Mouse (Mus musculus): Measurements from ENCODE around the gene Ehd4. TPM values are rescaled to one million over a fixed set of nuclear protein-coding genes. Genes with fewer than 3 reads are reported as not detected.
A peak's percentile ranks its signal among the peaks of the same experiment; 100 is the strongest.

Ehd4 gene
- 1 to 10 TPM; 7.5 to 8.3 TPM for total RNA-seq (2021)
- long read RNA-seq, transcript Ehd4-201 (6 exons, 3,730 nt), result major isoform, 5 of 6 reads
- long read RNA-seq, partial matches to known transcripts, result 0 of 6 reads
- long read RNA-seq, other reads (novel, unspliced or antisense), result 1 of 6 reads

DNA sequence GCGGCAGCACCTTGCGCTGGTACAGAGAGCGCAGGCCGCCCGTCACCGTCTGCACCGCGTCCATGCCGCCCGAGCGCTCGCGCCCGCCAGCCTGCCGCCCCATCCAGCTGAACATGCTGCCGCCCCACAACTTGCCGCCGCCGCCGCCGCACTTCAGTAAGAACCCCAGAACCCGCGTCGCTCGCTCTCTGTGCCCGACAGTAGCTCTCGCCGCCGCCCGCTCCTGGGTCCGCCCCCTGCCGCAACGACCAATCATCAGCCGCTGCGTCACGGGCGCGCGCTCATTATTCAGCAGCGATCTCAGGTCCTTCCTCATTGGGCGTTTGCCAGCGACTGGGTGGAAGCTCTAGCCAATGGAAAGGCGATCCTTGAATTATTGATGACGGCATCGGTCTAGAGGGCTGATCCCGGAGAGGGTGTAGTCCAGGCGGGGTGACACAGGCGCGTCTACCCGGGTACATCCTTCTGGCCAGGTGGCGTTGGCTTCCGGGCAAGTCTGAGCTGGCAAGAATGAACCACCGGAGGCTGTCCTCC lies at the start of gene Ehd4:
Ehd4 (minus strand) TSS at position 246 of the 534 bp plus-strand sequence.
- peak; percentile 96 to 98 for DNase-seq (ENCODE audit: low spot score in 2 of 2)

DNA sequence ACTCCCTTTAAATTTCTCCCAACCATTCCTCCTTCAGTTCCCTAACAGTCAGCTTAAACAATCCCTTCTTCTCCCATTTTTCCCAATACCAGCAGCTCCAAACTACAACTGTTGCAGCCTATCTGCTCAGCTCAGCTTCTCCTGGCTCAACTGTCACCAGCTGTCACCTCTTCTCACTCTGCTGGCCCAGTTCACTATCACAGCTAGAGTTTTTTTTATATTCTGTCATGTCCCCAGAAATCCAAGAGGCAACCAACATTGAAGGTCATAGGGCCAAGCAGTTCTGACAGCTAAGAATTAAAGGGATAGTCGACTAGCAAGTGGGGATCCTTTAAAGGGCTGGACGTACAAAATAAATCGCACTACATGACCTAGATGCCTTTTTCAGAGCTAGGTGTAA lies 49.3 kb upstream of the Ehd4 start:
- no peak for DNase-seq (ENCODE audit: low spot score in 2 of 2)

DNA sequence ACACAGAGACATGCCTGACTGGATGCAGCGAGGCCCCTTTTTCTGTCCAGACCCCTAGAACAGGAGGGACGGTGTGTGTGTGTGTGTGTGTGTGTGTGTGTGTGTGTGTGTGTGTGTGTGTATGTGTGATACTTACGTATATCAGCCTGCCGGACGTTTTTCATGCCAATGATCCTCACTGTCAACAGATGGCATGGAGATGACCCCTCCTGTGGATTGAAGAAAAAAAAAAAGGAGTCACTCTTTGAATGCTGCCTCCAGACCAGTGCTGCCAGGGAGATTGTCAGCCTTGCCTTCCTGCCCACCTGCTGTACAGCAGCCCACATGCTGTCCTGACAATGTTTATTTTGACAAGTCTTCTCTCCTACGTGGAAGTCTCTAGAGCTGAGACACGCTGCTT lies 45.7 kb upstream of the Ehd4 start:
- DNase-seq (ENCODE audit: low spot score in 2 of 2), result no peak

DNA sequence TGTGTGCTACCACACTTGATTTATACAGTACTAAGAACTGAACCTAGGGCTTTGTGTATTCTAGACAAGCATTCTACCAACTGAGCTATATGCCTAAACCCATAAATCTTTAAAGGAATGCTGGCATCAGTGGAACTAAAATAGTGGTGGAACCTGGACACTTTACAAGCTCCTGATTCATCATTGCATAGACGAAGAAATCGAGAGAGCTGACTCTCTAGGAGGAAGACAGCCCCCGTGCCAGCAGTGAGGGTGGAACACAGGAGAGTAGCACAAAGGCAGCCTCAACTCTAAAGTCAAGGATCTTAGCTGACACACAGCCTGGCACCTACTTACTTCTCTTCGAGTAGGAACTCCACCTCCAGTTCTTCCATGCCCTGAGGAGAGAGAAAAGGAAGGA lies 33.8 kb upstream of the Ehd4 start:
- DNase-seq (ENCODE audit: low spot score in 2 of 2), result no peak

DNA sequence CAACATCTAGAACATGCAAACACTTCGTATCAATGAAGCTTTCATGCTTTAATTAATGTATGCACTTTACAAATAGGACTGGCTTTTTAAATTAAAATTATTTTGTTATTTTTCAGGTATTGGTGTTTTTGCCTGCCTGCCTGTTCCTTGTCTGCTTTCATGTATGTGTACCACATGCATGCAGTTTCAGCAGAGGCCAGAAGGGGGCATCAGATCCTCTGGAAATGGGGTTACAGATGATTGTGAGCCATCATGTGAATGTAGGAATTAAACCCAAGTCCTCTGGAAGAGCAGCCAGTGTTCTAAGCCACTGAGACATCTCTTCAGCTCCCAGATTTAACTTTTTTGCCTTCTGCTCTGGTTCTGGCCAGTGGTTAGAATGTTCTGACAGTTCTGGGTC lies 33.2 kb upstream of the Ehd4 start:
- no peak for DNase-seq (ENCODE audit: low spot score in 2 of 2)

DNA sequence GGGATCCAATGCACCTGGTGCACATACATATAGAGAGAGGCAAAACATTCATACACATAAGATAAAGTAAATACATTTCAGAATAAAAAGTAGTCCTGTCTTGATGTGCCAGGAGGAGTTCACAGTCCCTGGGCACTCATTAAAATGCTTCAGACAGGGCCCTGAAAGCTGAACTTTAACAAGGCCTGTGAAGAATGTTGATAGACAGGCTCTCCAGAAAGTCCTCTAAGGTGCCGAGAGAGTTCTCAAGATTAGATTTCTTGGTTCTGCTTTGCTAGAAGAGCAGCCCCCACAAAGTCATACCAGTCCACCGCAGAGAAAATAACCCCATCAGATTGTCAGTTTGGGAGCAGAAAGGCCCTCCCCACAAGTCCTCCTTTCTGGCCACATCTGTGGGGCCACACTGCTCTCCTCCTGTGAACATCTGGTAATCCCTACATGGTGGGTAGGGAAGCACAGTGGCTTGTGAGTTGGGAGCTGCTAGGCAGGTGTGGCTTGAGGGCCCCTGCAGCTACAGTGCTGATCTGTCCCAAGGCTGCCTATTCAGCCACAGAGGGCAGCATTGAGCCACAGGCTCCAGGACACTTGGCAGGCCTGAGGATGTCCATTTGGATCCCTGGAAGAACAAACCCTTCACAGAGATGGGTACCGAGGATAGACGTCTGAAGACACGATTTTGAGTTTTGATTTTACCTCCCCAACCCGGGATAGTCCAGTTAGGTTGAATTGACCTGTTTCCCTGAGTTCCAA lies 31.3 kb upstream of the Ehd4 start:
- DNase-seq (ENCODE audit: low spot score in 2 of 2), result no peak

DNA sequence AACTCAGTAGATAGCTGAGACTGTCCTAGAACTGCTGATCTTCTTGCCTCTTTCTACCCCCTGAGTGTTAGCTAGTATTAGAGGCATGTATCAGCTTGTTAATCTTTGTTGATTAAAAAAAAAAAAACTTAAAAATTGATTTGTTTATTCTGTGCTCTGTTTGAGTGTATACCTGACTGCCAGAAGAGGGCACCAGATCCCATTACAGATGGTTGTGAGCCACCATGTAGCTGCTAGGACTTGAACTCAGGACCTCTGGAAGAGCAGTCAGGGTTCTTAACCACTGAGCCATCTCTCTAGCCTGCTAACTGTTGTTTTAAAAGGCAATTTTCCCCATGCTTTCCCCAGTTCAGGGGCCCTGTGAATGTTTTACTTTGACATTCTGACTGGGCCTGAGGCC lies 24.5 kb upstream of the Ehd4 start:
- no peak for DNase-seq (ENCODE audit: low spot score in 2 of 2)

DNA sequence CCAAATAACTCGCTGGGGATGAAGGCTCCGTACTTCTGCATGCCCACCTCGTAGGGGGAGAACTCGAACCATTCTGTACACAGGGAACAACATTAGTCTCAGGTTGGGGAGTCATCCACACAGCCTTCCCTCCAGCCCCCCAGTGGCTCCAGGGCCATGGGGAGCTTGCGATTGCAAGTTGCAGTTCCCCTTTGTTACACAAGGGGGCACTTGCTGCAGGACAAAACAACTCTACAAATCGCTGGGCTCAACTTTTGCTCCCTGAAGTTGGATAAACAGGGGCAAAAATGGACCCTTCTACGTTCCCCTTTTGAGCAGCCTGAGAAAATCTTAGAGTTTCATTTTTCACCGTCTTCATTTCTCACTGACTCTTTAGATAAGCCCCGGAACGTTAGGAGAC lies 19.3 kb upstream of the Ehd4 start:
- peak; percentile 69 to 70 for DNase-seq (ENCODE audit: low spot score in 2 of 2)

DNA sequence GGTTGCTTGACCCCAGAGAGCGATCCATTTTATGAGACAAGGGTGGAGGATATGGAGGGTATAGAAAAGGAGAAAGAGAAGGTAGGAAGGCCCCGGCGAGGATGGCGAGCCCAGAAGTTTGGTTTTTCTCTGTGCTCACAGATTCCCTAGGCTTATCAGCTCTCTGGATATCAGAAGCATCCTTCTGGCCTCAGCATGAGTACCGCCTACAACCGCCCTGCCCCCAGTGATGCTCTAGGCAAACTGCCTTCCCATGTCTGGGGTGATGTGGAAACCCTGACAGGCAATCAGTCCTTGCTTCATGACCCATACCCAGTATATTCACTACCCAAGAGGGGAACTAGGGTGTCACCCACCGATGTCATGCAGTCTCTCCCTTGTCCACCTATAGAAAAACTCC lies 17.0 kb upstream of the Ehd4 start:
- no peak for DNase-seq (ENCODE audit: low spot score in 2 of 2)

DNA sequence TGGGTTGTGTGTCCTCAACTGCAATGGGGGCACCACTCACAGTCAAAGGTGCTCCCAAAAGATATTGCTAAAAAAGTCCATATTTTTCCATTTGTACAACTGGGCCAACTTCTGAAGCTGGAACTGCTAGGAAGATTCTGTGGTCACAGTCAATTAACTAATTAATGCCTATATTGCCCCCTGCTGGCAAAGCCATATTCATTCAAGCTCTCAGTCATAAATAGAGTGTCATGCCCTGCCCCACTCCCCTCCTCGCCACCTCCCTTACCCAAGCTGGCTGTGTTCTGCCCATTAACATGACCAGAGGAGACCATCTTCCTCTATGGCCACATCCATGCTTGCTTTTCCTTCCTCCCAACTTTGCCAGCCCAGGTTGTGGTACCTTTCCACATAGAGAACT lies 16.3 kb upstream of the Ehd4 start:
- DNase-seq (ENCODE audit: low spot score in 2 of 2), result peak; percentile 25 to 34

DNA sequence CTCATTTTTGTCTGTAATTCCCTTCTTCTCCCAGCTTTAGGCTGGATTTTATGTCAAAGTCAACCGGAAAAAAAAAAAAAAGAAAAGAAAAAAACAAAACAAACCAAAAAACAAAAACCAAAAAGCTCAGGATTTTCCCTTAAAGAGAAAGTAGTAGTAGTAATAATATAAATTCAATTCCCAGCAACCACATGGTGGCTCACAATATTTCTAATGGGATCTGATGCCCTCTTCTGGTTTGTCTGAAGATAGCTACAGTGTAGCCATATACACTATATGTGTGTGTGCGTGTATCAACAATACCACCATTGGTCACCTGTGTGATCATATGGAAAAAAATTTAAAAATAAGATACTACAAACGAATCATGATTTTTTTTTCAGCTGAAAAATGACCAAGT lies 15.0 kb upstream of the Ehd4 start:
- no peak for DNase-seq (ENCODE audit: low spot score in 2 of 2)

DNA sequence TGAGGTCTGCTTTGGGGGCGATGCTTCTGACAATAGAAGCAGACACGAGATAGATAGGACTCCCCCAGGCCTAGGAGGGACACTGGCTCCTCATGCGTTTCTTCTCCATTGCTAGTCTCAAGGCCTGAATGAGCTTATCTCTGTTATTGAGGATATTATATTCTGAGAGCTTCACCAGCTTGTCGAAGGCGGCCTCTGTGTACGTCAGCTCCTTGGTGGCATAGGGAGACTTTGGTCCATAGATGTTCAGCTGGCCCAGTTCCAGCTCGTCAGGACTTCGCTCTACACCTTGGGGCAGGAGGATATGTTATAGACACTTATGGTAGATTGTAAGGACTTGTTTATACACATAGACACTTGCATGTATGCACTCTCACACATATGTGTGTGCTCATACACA lies 13.4 kb upstream of the Ehd4 start:
- DNase-seq (ENCODE audit: low spot score in 2 of 2), result no peak

DNA sequence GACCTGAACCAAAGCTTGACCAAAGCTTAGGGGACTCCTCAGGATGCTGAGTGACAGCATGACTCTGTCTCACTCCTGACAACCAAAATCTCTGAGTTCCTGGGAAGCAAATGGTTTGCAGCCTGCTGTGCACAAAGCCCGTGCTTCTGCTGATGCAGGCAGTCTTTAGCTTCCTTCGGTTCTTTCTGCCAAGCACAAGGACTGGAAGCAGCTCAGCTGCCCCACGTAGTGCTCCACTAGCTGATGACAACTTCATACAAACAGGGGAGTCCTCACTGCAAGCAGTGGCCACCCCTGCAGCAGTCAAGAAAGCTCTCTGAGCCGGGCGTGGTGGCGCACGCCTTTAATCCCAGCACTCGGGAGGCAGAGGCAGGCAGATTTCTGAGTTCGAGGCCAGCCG lies 11.1 kb upstream of the Ehd4 start:
- no peak for DNase-seq (ENCODE audit: low spot score in 2 of 2)

DNA sequence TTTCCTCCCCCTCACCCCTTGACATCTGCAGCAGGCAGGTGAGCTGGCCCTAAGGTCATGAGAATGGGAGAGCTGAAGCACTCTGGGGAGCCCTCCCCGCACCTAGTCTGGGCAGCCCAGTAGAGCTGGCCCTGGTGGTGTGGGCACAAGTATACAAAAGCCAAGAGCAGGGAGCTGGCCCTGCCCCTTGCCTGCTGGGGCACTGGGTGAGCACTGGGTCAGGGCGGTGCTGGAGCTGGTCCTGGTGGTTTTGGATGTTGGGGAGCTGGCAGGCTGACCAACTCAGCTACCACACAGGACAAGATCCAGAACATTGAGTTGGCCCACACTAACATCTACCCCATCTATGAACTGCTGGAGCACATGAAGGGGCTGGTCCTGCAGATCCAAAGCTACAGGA lies 5.0 kb upstream of the Ehd4 start:
- no peak for DNase-seq (ENCODE audit: low spot score in 2 of 2)

DNA sequence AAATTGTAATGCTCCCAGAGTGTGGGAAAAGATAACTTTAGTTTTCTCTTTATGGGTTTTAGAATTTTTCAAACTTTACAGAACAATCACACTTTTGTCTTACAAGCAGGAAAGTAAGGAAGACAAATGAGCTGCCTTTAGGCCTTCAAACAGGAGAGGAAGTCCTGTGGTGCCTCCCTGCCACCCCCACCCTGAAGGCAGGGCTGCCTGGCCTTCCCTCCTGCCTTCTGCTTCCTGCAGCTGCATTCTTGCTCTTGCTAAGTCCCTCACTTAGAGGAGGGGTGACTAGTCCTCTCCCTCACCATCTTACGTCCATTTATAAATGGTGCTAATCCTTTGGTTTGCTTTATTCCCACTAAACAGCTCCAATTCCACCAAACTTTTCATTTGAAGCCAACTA lies 4.4 kb upstream of the Ehd4 start:
- no peak for DNase-seq (ENCODE audit: low spot score in 2 of 2)

DNA sequence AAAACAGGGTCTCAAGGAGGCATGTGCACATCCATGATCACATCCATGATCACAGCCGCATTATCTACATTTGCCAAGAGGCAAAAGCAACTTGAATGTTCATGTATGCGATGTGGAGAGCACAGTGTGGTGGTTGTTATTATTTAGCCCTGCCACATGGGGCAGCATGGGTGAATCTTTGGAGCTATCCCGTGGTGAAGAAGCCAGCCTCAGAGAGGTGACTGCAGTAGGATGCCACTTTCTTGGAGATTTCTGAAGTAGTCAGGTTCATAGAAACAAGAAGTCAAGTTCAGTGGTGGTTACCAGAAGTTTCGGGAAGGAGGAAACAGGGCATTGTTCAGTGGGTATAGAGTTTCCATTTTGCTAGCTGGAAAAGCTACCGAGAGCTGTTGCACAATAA lies 3.6 kb upstream of the Ehd4 start:
- no peak for DNase-seq (ENCODE audit: low spot score in 2 of 2)

DNA sequence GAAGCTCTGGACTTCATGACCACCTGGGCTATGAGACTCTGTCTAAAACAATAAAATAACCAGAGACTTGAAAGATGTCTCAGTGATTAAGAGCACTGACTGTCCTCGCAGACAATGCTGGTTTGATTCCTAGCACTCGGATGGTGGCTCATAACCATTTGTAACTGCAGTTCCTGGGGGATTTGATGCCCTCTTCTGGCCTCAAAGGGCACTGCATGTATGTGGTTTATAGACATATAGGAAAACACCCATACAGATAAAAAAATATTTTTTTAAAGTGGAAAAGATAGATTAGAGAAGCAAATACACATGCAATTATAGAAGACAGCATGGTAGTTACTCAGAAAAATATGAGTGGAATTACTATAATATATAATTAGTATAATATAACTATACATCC lies 3.2 kb upstream of the Ehd4 start:
- no peak for DNase-seq (ENCODE audit: low spot score in 2 of 2)

DNA sequence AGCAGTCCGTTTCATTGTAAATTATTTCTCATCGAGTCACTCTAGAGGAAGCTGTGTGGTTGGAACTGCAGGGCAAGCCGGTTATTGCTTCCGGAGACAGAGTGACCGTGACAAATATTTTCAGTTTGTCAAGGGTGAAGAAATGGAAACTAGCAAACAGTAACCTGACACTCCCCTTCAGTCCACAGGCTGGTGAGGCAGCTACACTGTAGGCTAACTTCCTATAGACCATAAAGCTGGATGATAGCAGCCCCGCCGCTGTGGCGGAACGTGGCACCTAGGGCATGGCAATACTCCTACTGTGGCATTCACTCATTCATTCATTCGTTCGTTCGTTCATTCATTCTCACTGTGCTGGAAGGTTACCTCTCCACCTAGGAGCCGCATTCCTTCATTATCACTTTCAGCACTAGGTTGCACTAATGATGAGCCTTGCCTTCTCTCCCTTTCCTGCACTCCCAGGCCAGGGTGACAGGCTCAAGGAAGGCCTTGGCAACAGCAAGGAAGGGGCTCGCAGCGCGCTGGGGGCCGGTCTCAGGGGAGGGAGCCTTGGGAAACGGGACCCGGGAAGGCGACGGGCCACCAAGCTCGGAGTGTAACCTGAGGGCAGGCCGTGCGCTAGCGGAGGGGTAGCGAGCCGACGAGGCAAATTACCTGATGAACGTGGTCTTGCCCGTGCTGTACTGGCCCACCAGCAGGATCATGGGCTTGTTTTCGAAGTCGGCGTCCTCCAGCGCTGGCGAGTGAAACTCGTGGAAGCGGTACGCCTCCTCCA lies 633 bp downstream of the Ehd4 start:
- no peak for DNase-seq (ENCODE audit: low spot score in 2 of 2)

DNA sequence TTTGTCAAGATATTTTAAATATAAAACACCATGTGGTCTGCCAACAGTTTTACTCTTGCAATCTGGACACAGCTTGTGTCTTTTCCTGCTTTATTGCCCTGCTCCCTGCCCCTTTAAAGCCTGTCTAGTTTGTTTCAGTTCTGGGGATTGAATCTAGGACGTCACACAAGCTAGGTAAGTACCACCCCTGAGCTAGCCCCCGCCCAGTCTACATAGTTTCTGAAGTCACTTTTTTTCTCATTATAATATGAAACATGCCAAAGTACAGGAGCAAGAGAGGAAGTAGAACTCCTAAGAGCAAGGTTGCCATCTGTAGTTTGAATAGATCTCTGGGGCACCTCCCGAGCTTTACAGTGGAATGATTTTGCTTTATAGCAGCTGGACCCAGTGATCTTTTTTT lies 3.8 kb downstream of the Ehd4 start:
- DNase-seq (ENCODE audit: low spot score in 2 of 2), result no peak

DNA sequence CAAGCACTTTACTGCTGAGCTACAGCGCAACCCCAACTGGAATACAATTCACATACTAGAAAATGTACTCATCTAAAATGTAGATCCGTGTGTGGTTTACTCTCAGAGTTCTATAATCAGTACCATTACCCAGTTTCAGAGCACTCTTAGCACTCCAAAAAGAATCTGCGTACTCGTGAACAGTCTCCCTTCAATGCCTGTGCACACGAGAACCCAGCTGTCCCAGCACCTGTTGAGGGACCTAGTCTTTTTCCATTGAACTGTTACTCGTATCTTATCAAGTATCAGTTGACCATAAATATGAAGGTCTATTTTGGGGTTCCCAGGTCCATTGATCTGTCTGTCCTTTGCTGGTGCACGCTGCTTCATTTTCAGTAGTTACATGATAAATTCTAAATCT lies 4.8 kb downstream of the Ehd4 start:
- DNase-seq (ENCODE audit: low spot score in 2 of 2), result no peak

DNA sequence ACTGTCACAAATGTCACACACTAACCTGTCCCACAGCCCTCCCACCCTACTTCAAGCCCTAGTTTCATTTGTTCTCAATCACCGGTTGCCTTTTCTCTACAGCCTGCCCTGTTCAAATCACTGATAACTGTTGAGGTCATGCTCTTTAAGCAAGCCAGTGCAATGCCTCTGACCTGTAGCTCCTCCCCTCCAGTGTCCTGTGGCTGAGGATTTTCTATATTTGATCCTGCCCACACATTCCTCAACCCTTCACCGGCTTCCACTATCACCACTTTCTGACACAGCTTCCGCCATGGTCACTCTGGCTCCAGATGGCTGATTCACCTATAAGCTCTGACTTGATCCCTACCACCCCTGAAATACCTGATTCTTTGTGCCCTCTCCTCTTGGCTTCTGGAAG lies 6.4 kb downstream of the Ehd4 start:
- no peak for DNase-seq (ENCODE audit: low spot score in 2 of 2)

DNA sequence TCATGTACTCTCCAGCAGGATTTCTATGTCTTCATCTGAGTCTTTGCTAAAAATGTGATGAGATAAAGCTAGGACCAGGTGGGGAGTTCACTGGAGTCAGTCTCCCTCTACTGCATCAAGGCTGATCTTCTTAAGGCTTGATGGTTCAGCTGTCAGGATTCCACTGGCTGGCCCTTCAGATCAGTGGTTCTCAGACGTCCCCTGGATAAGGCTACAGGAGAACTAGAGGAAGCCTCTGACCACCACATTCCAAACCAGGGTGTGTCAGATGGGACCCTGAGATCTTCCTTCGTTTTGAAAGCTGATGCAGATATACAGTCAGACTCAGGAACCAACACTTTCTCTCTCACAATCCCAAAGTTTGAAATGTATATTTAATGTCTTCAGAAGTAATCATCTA lies 7.0 kb downstream of the Ehd4 start:
- no peak for DNase-seq (ENCODE audit: low spot score in 2 of 2)

All from layer of hippocampus, postnatal 10 days (tissue).